Mouse (Mus musculus) forebrain, embryonic 11.5 days (tissue): ENCODE measurements around the gene Ankzf1. TPM values are rescaled to one million over a fixed set of nuclear protein-coding genes. Genes with fewer than 3 reads are reported as not detected.

Source experiments
- ATAC-seq: fragments of 200-750 bp; cut with Nextera tagmentation; replicated peaks from 2 replicates; pipeline ENCODE4 v1.8.0; 2017; ENCODE audit warnings: moderate TSS enrichment; ENCODE audit not compliant: low FRiP score
- DNase-seq: peaks from one replicate; pipeline ENCODE4 v3.0.0-alpha.2; 2017; ENCODE audit warnings: low spot score
- H3K27ac ChIP-seq: fragments of 300-500 bp; sonication (generic); 2 replicates; pipeline ENCODE4 v1.5.1; 2014; ENCODE audit warnings: low read depth, low read length
- H3K27me3 ChIP-seq: fragments of 300-500 bp; sonication (generic); 2 replicates; pipeline ENCODE4 v1.6.1; 2014; ENCODE audit warnings: mild to moderate bottlenecking, low read length, mixed read lengths; ENCODE audit not compliant: control insufficient read depth, insufficient read depth
- H3K36me3 ChIP-seq: fragments of 300-500 bp; sonication (generic); 2 replicates; pipeline ENCODE4 v1.6.1; 2014; ENCODE audit warnings: mild to moderate bottlenecking, low read length, moderate library complexity, mixed read lengths; ENCODE audit not compliant: control insufficient read depth, insufficient read depth
- H3K4me1 ChIP-seq: fragments of 300-500 bp; sonication (generic); replicated peaks from 2 replicates; pipeline ENCODE4 v1.6.1; 2014; ENCODE audit warnings: low read length, mixed read lengths; ENCODE audit not compliant: control insufficient read depth, insufficient read depth
- H3K4me2 ChIP-seq: fragments of 300-500 bp; sonication (generic); 2 replicates; pipeline ENCODE4 v1.6.1; 2014; ENCODE audit warnings: low read depth, mild to moderate bottlenecking, low read length, moderate library complexity, mixed read lengths; ENCODE audit not compliant: severe bottlenecking
- H3K4me3 ChIP-seq: fragments of 300-500 bp; sonication (generic); 2 replicates; pipeline ENCODE4 v1.5.1; 2014; ENCODE audit warnings: low read depth, low read length
- H3K9ac ChIP-seq: fragments of 300-500 bp; sonication (generic); 2 replicates; pipeline ENCODE4 v1.6.1; 2014; ENCODE audit warnings: low read length
- H3K9me3 ChIP-seq: fragments of 300-500 bp; sonication (generic); 2 replicates; pipeline ENCODE4 v1.6.1; 2016; ENCODE audit warnings: low read length, mixed read lengths; ENCODE audit not compliant: control insufficient read depth
- WGBS: fragments of 180-500 bp; shearing (Covaris S2); extraction: QIAGEN DNeasy Blood & Tissue Kit; methylation state at CpG from one replicate; pipeline ENCODE4 v1.1.7; 2014; 5-methylcytosine and 5-hydroxymethylcytosine counted together
- polyA plus RNA-seq: library from polyadenylated mRNA; unstranded; fragments of >200 nt; fragmentation: Nextera tagmentation; extraction: Ambion mirVana; gene quantifications from 2 replicates; pipeline ENCODE4 v1.2.1, GENCODE M21; 2014

The Ankzf1 gene
- polyA plus RNA-seq, 1 experiment from 2014 or later: 19.0 TPM

DNA sequence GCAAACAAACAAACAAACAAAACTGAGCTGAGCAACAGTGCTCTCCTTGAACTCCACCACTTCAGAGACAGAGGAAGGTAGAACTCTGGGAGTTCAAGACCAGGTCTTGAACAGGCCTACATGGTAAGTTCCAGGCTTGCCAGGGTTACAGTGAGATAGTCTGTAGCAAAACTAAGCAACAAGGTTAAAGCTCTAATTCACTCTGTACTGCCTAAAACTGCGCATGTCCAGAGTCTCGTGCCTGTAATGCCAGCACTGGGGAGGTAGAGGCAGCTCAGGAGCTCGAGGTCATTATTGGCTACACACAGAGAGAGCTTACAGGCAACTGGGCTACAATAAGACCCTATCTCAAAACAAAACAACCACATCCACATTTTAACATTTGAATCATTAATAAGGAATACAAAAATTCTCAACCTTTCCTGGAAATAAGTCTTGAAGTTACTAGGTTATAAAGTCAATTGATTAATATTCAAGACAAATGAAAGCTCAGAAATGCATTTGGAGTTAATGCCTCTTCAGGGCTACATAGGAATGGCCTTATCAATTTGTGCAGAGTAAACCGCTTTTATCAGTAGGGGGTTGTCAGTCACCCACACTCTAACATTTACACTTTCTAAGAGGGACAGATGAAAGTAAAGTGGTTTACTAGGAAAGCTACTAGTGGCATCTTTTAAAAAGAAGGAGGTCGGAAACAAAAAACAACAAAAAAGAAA, 32.3 kb upstream of the Ankzf1 start:
- Histone ChIP-seq H3K36me3 (no peaks in the 10 kb centered on the region), H3K9ac (no peak overlapping the region), H3K4me1 (no peaks in the 10 kb centered on the region), H3K4me3 (no peak overlapping the region), H3K27ac (no peak overlapping the region), H3K27me3 (no peaks in the 10 kb centered on the region), H3K9me3 (no peaks in the 10 kb centered on the region), H3K4me2 (no peak overlapping the region)
- ATAC-seq (no peak), DNase-seq (no peak)
- WGBS: 70% methylated on average over 5 of the region's 5 CpGs

- DNase-seq (no peak), ATAC-seq (no peak)
- no peaks in the 10 kb centered on the region for H3K9me3 ChIP-seq
- no peak overlapping the region for H3K4me2 ChIP-seq
- WGBS: 84% methylated on average over 4 of the region's 4 CpGs
- H3K27ac ChIP-seq: no peak overlapping the region
- no peak overlapping the region for H3K4me3 ChIP-seq
- H3K36me3 ChIP-seq: no peaks in the 10 kb centered on the region
- no peaks in the 10 kb centered on the region for H3K4me1 ChIP-seq
- H3K9ac ChIP-seq: no peak overlapping the region
- no peaks in the 10 kb centered on the region for H3K27me3 ChIP-seq
Observed at GRCm38 (mm10) chr1:75160256-75160617, 31.7 kb upstream of the Ankzf1 start.

DNA sequence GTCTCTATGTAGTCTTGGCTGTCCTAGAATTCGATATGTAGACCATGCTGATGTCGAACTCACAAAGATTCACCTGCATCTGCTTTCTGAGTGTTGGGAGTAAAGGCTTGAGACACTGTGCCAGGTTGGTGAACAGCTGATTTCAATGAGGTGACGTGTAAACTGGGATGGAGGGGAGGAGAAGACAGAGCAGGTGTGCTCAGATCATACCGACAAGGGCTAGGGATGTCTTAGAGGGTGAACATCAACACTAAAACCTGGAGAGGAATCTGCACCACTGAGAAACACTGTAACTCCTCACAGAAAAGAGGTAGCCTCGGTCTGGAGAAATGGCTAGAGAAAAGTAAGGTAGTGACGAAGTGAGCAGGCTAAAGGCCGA, 23.9 kb upstream of the Ankzf1 start:
- DNase-seq (no peak), ATAC-seq (peak; percentile 18; the same call in 1 of the 2 replicates)
- Histone ChIP-seq H3K4me3 (peak overlapping the region; percentile 71), H3K9me3 (no peaks in the 10 kb centered on the region), H3K27me3 (no peaks in the 10 kb centered on the region), H3K4me2 (peak overlapping the region; percentile 53), H3K36me3 (no peaks in the 10 kb centered on the region), H3K9ac (peak overlapping the region; percentile 67), H3K27ac (no peak overlapping the region), H3K4me1 (no peaks in the 10 kb centered on the region; the same call in 1 of the 2 replicates)
- WGBS: 8% methylated on average over 7 of the region's 7 CpGs

- no peaks in the 10 kb centered on the region for H3K9me3 ChIP-seq
- H3K27me3 ChIP-seq: no peaks in the 10 kb centered on the region
- no peaks in the 10 kb centered on the region; the same call in 1 of the 2 replicates for H3K4me1 ChIP-seq
- H3K4me2 ChIP-seq: peak within 1 kb of the TSS; percentile 53
- WGBS: under 1% methylated on average over 54 of the region's 59 CpGs
- ATAC-seq (peak; percentile 97), DNase-seq (peak; percentile 99)
- H3K36me3 ChIP-seq: peaks cover 3% of the 10 kb centered on the region; the same call in 1 of the 2 replicates
- H3K9ac ChIP-seq: peak within 1 kb of the TSS; percentile 67
- peak within 1 kb of the TSS; percentile 77; the same call in 1 of the 2 replicates for H3K27ac ChIP-seq
- H3K4me3 ChIP-seq: peak within 1 kb of the TSS; percentile 71
Observed at GRCm38 (mm10) chr1:75168472-75169464, 23.2 kb upstream of the Ankzf1 start, which contains the start of gene Zfand2b. Gene Zfand2b, plus strand, starts transcription at chr1:75168646.

DNA sequence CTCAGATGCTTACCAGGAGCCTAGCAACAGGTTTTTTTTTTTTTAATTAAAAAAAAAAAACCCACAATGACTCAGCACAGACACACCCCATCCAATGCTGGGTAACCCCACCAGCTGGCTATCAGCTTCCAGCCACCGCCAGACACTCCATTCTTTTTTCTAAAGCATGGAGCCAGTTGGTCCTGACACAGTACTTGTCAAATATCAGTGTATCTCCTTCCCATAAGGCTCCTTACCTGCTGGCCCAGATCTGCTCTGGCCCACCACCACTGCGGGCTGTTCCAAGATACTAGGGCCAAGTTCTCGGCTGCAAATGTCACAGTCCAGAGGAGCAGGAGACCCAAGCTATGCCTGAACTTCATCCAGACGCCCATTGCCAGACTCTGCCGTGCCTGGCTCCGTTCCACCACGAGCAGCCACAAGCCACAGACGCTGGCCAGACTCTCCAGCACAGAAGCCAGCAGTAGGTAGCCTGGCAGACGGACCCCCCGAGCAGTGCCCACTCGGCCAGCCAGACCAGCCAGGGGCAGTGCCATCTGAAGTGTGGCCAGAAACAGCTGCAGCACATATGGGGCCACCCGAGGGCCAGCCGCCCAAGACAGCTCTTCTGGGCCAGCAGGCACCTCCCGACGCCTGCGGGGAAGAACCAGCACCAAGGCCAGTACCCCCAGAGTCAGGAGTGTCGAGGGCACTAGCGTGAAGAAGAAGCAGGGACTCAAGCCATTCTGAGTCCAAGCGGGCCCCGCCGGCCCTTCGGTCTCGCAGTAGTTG, 12.4 kb upstream of the Ankzf1 start:
- Histone ChIP-seq H3K4me1 (peaks cover 8% of the 10 kb centered on the region; the same call in 1 of the 2 replicates), H3K4me2 (peak overlapping the region; percentile 98), H3K27ac (peak overlapping the region; percentile 12; the same call in 1 of the 2 replicates), H3K27me3 (no peaks in the 10 kb centered on the region), H3K36me3 (no peaks in the 10 kb centered on the region; the same call in 1 of the 2 replicates), H3K9ac (peak overlapping the region; percentile 68), H3K9me3 (no peaks in the 10 kb centered on the region), H3K4me3 (peak overlapping the region; percentile 56)
- DNase-seq (no peak), ATAC-seq (no peak; the same call in none of the 2 replicates)
- WGBS: 14% methylated on average over 23 of the region's 23 CpGs

DNA sequence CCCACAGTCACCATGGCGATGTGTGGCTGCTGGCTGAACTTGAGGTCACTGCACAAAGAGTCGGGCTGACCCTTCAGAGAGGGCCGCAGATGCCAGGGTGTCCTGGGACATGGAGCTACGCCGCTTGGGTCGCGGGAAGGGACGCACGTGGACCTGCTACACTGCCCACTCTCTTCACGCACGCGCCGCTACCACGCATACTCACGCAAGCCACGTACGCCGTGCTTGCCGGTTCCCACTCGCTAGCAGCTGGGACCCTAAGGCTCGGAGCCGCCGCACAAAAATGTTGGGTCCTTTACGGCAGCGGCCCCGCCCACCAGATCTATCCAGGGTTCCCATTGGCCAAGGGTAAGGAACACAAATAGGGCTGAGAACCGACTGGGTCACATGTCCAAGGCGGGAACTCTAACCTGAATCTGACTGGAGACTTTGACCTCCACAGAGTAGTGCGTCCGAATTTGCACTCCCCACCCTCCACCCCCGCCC, 11.8 kb upstream of the Ankzf1 start, which contains the start of gene Abcb6:
TSS of gene Abcb6 (minus strand) at position 288 of the 486 bp plus-strand sequence.
- DNase-seq (peak; percentile 92), ATAC-seq (peak; percentile 92)
- peak within 1 kb of the TSS; percentile 98 for H3K4me2 ChIP-seq
- no peaks in the 10 kb centered on the region for H3K9me3 ChIP-seq
- under 1% methylated on average over 31 of the region's 31 CpGs for WGBS
- H3K4me3 ChIP-seq: peak within 1 kb of the TSS; percentile 56
- H3K4me1 ChIP-seq: peaks cover 8% of the 10 kb centered on the region; the same call in 1 of the 2 replicates
- H3K36me3 ChIP-seq: no peaks in the 10 kb centered on the region; the same call in 1 of the 2 replicates
- H3K27ac ChIP-seq: peak within 1 kb of the TSS; percentile 12; the same call in 1 of the 2 replicates
- H3K9ac ChIP-seq: peak within 1 kb of the TSS; percentile 68
- H3K27me3 ChIP-seq: no peaks in the 10 kb centered on the region

GRCm38 (mm10) chr1:75180741-75181140, 11.2 kb upstream of the Ankzf1 start:
- Histone ChIP-seq H3K4me2 (peak overlapping the region; percentile 98), H3K4me1 (peaks cover 8% of the 10 kb centered on the region; the same call in 1 of the 2 replicates), H3K27me3 (no peaks in the 10 kb centered on the region), H3K36me3 (no peaks in the 10 kb centered on the region; the same call in 1 of the 2 replicates), H3K9me3 (no peaks in the 10 kb centered on the region), H3K27ac (no peak overlapping the region), H3K9ac (peak overlapping the region; percentile 12; the same call in 1 of the 2 replicates), H3K4me3 (peak overlapping the region; percentile 56; the same call in 1 of the 2 replicates)
- no peak for ATAC-seq
- DNase-seq: no peak
- WGBS: 35% methylated on average over 7 of the region's 7 CpGs
